Mouse (Mus musculus) forebrain, embryonic 10.5 days (tissue): Measurements from ENCODE around the gene Abcg8. TPM values are rescaled to one million over a fixed set of nuclear protein-coding genes. Genes with fewer than 3 reads are reported as not detected.

Experiments
- DNase-seq: peaks from one replicate; pipeline ENCODE4 v3.0.0-alpha.2; 2017; ENCODE audit warnings: low spot score; ENCODE audit errors: extremely low spot score
- H3K27ac ChIP-seq: fragments of 300-500 bp; sonication (generic); 2 replicates; pipeline ENCODE4 v1.5.1; 2016; ENCODE audit warnings: mild to moderate bottlenecking
- H3K27me3 ChIP-seq: fragments of 300-500 bp; sonication (generic); 2 replicates; pipeline ENCODE4 v1.6.1; 2016; ENCODE audit warnings: mild to moderate bottlenecking; ENCODE audit not compliant: poor library complexity, severe bottlenecking
- H3K36me3 ChIP-seq: fragments of 300-500 bp; sonication (generic); replicated peaks from 2 replicates; pipeline ENCODE4 v1.6.1; 2016; ENCODE audit warnings: mild to moderate bottlenecking, moderate library complexity
- H3K4me1 ChIP-seq: fragments of 300-500 bp; sonication (generic); 2 replicates; pipeline ENCODE4 v1.6.1; 2016
- H3K4me3 ChIP-seq: fragments of 300-500 bp; sonication (generic); 2 replicates; pipeline ENCODE4 v1.5.1; 2016; ENCODE audit warnings: mild to moderate bottlenecking, moderate library complexity
- H3K9me3 ChIP-seq: fragments of 300-500 bp; sonication (generic); 2 replicates; pipeline ENCODE4 v1.6.1; 2016; ENCODE audit warnings: mild to moderate bottlenecking, moderate library complexity
- WGBS: fragments of 180-500 bp; shearing (Covaris S2); methylation state at CpG from one replicate; pipeline ENCODE4 v1.1.7; 2016; 5-methylcytosine and 5-hydroxymethylcytosine counted together
- polyA plus RNA-seq: library from polyadenylated mRNA; unstranded; fragments of >200 nt; fragmentation: Nextera tagmentation; extraction: Ambion mirVana; gene quantifications from 2 replicates; pipeline ENCODE4 v1.2.1, GENCODE M21; 2016

Abcg8 gene
- polyA plus RNA-seq, 1 experiment from 2014 or later = 0.33 TPM

DNA sequence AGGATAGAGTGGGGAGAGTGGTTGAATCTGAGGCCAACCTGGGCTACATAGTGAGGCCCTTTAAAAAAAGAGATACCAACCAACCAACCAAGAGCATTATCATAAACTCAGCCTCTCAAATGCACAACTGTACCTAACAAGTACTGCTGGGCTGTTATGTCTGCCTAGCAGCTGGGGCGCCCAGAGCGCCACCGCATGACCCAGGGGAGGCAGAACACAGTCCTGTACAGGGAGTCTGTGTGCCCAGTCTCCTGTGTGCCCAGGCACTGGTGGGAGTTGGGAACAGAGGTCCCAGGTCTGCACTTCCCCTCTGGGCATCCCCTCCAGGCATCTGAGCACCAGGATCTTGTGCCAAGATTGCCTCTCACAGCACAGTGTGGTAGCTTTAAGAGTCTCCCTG is 49.1 kb downstream of the Abcg8 start:
- no peaks in the 10 kb centered on the region for H3K27me3 ChIP-seq
- H3K36me3 ChIP-seq = peaks cover 78% of the 10 kb centered on the region
- 97% methylated on average over 3 of the region's 3 CpGs for WGBS
- no peak overlapping the region for H3K27ac ChIP-seq
- no peak for DNase-seq
- no peak overlapping the region for H3K4me3 ChIP-seq
- H3K4me1 ChIP-seq = no peaks in the 10 kb centered on the region
- no peaks in the 10 kb centered on the region for H3K9me3 ChIP-seq

DNA sequence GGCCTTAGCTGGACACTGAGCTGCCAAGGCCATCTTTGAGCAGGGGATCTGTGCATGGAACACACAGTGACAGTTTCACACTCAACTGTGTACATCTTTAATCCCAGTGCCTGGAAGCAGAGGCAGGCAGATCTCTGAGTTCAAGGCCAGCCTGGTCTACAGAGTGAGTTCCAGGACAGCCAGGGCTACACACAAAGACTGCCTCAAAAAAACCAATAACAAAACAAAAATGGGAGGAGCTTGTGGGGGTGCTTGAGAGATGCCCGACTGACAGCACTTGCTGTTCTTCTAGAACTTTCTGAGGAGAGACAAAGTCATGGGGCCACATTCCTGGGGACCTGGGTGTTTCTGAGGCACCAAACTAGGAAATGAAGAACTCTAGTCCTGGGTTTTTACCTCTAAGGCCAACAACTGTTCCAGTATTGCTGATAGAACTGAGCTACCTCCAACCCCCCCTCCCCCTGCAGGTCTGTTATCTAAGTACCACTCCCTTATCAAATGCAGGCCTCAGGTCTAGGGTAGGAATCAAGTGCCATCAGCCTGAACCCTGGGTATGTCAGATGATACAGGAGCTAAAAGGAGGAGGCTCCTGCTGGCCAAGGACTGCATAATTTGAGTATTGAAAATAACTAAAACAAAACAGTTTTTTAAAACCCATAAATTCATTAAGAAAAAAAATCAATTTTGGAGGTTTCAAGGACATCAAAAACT is 52.3 kb downstream of the Abcg8 start:
- no peaks in the 10 kb centered on the region for H3K27me3 ChIP-seq
- H3K4me3 ChIP-seq = no peak overlapping the region
- WGBS = 73% methylated on average over 1 of the region's 1 CpGs
- no peaks in the 10 kb centered on the region for H3K9me3 ChIP-seq
- H3K36me3 ChIP-seq = peaks cover 71% of the 10 kb centered on the region
- no peak for DNase-seq
- H3K27ac ChIP-seq = no peak overlapping the region
- H3K4me1 ChIP-seq = no peaks in the 10 kb centered on the region

DNA sequence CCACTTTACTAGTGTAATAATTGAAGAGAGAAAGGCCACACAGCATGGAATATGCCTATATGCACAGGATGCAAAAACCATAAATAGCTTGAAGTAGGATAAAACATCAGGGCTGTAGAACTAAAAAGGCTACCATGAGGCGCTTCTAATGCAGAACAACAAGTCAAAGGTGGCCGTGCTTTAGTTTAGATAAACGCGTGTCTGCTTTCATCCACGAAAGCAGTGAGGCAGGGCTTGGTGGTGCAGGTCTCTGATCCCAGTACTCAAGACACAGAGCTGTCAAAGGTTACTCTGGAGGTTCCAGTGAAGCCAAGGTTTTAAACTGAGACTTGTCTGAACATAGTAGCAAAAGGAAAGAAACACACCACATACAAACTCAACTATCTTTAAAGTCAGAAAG is 53.0 kb downstream of the Abcg8 start:
- no peaks in the 10 kb centered on the region for H3K9me3 ChIP-seq
- peaks cover 68% of the 10 kb centered on the region for H3K36me3 ChIP-seq
- no peaks in the 10 kb centered on the region for H3K27me3 ChIP-seq
- 95% methylated on average over 5 of the region's 5 CpGs for WGBS
- DNase-seq = no peak
- H3K4me1 ChIP-seq = no peaks in the 10 kb centered on the region
- no peak overlapping the region for H3K4me3 ChIP-seq
- H3K27ac ChIP-seq = no peak overlapping the region

GRCm38 (mm10) chr17:84731361-84731760 is 55.3 kb downstream of the Abcg8 start:
- no peak overlapping the region for H3K27ac ChIP-seq
- H3K4me1 ChIP-seq = no peaks in the 10 kb centered on the region
- no peaks in the 10 kb centered on the region for H3K9me3 ChIP-seq
- H3K4me3 ChIP-seq = no peak overlapping the region
- H3K36me3 ChIP-seq = peaks cover 57% of the 10 kb centered on the region
- no peak for DNase-seq
- H3K27me3 ChIP-seq = no peaks in the 10 kb centered on the region
- 90% methylated on average over 12 of the region's 12 CpGs for WGBS

GRCm38 (mm10) chr17:84732612-84733011 is 56.5 kb downstream of the Abcg8 start:
- Histone ChIP-seq H3K27ac (no peak overlapping the region), H3K36me3 (peaks cover 59% of the 10 kb centered on the region), H3K4me1 (no peaks in the 10 kb centered on the region), H3K27me3 (no peaks in the 10 kb centered on the region), H3K4me3 (no peak overlapping the region), H3K9me3 (no peaks in the 10 kb centered on the region)
- no peak for DNase-seq
- whole genome bisulfite sequencing = 95% methylated on average over 8 of the region's 8 CpGs

DNA sequence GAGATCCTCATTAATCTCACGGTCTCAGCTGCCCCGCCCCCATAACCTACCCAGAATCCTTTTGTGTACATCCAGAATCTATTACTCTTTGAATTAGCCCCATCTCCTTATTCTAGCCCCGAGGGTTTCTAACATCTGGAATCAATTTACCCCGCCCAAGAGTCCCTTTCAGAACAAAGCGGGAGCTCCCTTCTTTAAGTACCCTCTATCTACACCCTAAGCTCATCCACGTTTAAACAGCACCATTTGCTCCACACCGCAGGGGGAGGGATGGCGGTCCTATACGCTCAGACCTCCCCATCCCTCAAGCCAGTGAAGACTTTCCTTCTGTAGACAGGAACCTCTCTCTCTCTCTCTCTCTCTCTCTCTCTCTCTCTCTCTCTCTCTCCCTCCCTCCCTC is 60.6 kb downstream of the Abcg8 start:
- H3K27ac ChIP-seq = peak overlapping the region; percentile 53; the same call in 1 of the 2 replicates
- no peak overlapping the region for H3K4me3 ChIP-seq
- H3K4me1 ChIP-seq = peaks cover 13% of the 10 kb centered on the region
- no peaks in the 10 kb centered on the region for H3K27me3 ChIP-seq
- DNase-seq = no peak
- WGBS = 67% methylated on average over 9 of the region's 9 CpGs
- no peaks in the 10 kb centered on the region for H3K9me3 ChIP-seq
- H3K36me3 ChIP-seq = peaks cover 41% of the 10 kb centered on the region

DNA sequence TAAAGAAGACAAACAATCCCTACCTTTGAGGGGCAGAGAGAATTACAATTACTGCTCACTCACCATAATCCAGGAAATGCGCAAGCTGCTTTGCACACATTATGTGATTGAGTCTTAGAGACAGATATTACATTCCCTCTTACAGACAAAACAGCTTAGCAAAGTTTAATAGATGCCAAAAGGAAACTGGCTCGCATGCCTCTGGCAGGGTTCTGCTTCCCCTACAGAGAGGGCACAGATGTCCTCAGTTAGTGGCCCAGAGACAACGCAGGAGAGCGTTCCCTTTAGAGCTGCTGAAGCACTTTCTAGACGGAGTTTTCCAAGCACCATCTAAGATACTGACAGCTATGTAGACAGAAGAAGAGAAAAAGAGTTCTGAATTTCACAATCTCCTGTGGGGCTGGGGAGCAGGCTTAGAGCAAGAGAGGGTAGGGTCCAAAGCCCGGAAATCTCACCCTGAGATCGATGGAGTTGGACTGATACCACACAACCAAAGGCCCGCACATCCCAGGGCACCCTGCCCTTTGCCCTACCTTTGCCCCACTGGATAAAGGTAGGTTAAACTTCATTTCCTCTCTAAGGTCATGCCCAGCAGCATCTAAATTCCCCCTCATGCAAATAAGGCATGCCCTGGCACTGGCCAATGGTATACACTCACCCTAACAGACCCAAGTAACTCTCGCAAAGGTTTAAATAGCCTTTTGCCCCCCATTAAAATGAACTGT is 62.1 kb downstream of the Abcg8 start:
- no peaks in the 10 kb centered on the region for H3K9me3 ChIP-seq
- 69% methylated on average over 9 of the region's 9 CpGs for WGBS
- H3K27me3 ChIP-seq = no peaks in the 10 kb centered on the region
- no peak for DNase-seq
- peaks cover 14% of the 10 kb centered on the region for H3K4me1 ChIP-seq
- no peak overlapping the region for H3K4me3 ChIP-seq
- peak overlapping the region; percentile 48 for H3K27ac ChIP-seq
- H3K36me3 ChIP-seq = peaks cover 38% of the 10 kb centered on the region

GRCm38 (mm10) chr17:84744256-84744655 is 68.2 kb downstream of the Abcg8 start:
- H3K27me3 ChIP-seq = no peaks in the 10 kb centered on the region
- H3K4me3 ChIP-seq = no peak overlapping the region
- WGBS = 79% methylated on average over 4 of the region's 4 CpGs
- no peaks in the 10 kb centered on the region for H3K9me3 ChIP-seq
- peaks cover 6% of the 10 kb centered on the region; the same call in 1 of the 2 replicates for H3K4me1 ChIP-seq
- peaks cover 23% of the 10 kb centered on the region for H3K36me3 ChIP-seq
- no peak for DNase-seq
- no peak overlapping the region for H3K27ac ChIP-seq

- H3K9me3 ChIP-seq = no peaks in the 10 kb centered on the region
- DNase-seq = no peak
- no peaks in the 10 kb centered on the region for H3K27me3 ChIP-seq
- no peak overlapping the region for H3K27ac ChIP-seq
- H3K4me3 ChIP-seq = no peak overlapping the region
- peaks cover 6% of the 10 kb centered on the region; the same call in 1 of the 2 replicates for H3K4me1 ChIP-seq
- 83% methylated on average over 9 of the region's 9 CpGs for WGBS
- H3K36me3 ChIP-seq = peaks cover 29% of the 10 kb centered on the region
Observed at GRCm38 (mm10) chr17:84745001-84745400, 68.9 kb downstream of the Abcg8 start.

DNA sequence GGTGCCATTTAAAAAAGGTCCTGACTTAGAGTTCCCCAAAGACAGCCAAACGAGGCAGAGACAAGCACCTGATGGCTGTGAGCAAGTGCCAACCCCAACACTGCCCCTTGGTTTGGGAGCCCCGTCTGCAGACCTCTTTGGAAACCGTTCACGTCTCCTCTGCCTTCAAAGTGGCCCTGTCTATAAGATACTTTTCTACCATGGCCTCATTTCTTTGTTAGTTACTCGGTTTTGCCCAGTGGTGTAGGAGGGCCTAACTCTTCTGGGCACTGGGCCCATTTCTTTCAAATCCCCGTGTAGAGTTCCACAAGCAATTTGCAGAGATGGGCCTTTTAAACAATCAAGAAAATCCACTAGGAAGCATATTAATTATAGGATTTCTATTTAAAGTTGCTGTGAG is 71.1 kb downstream of the Abcg8 start:
- Histone ChIP-seq H3K4me1 (peaks cover 6% of the 10 kb centered on the region; the same call in 1 of the 2 replicates), H3K9me3 (no peaks in the 10 kb centered on the region), H3K27me3 (no peaks in the 10 kb centered on the region), H3K36me3 (peaks cover 46% of the 10 kb centered on the region), H3K27ac (no peak overlapping the region), H3K4me3 (no peak overlapping the region)
- WGBS = 86% methylated on average over 6 of the region's 6 CpGs
- DNase-seq = no peak

GRCm38 (mm10) chr17:84748152-84748682 is 72.1 kb downstream of the Abcg8 start:
- DNase-seq = no peak
- H3K36me3 ChIP-seq = peaks cover 52% of the 10 kb centered on the region
- WGBS = 94% methylated on average over 9 of the region's 9 CpGs
- peaks cover 4% of the 10 kb centered on the region; the same call in 1 of the 2 replicates for H3K4me1 ChIP-seq
- H3K27ac ChIP-seq = no peak overlapping the region
- no peak overlapping the region for H3K4me3 ChIP-seq
- H3K9me3 ChIP-seq = no peaks in the 10 kb centered on the region
- H3K27me3 ChIP-seq = no peaks in the 10 kb centered on the region

DNA sequence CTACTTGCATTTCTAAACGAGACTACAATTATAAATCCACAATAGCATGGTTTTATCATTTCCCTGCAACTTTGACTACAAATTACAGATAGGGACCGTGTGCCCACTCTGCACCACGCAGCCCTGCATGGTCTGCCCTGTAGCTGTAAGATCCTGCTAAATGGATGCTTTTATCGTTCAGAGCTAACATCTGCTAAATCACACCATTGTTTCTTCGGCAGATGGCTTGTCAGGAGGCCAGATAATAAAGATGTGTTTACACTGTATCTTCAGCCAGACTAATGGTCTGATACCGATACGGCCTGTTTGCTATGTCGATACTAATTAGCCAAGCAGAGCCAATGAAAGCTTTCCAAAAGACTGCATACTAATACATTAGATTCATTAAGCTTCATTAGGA is 73.2 kb downstream of the Abcg8 start:
- Histone ChIP-seq H3K9me3 (no peaks in the 10 kb centered on the region), H3K27me3 (no peaks in the 10 kb centered on the region), H3K4me3 (no peak overlapping the region), H3K36me3 (peaks cover 56% of the 10 kb centered on the region), H3K4me1 (no peaks in the 10 kb centered on the region), H3K27ac (no peak overlapping the region)
- DNase-seq = no peak
- WGBS = 89% methylated on average over 8 of the region's 8 CpGs
